Mouse (Mus musculus) kidney, postnatal 36 days (tissue): ENCODE data around the gene Rbm7.
"Not testable (repeated sequence)": the region's sequence is repeated elsewhere in the genome, so short reads cannot be mapped to it uniquely, and the experiment has no call there.

Experiments
- DNase-seq, 2 experiments: peaks; one replicate each; pipeline ENCODE4 v3.0.0; 2021 to 2022; ENCODE audit warnings: mixed read lengths in 2 of 2

The Rbm7 gene

DNA sequence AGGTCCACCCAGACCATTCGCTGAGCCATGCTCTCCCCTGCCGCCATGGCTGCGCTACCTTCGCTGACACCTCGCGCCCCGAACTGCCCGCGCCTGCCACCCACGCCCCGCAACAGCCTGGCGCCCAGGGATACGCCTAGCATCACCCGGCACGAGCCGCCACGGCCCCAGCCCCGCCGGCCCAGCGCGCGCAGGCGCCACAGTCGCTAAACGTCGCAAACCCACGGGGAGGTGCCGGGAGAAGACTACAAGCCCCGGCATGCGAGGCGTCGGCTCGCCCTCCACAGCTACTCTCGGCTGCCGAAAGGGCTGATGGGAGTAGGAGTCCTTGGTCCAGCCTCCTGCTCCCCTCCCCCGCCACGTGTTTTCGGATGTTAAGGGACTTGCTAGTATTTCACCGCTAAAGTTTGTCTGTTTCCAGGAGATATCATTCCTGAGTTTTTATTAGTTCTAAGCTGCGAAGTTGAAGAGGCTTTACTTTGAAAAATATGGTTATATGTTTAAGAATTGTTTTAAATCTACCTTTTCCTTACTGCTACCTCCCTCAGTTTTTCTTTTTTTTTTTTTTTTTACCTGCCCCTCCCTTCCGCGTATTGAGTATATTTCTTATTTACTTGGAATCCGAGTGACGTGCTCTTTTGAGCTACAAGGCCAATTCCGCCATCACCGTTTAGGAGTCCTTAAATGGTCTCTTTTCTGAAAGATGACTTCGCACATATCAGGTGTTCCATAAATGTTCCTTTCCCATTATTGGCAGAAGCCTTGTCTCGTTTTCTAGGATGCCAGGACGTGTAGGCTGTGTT is 14.5 kb downstream of the Rbm7 start, which contains the start of gene Rexo2:
TSS of gene Rexo2 (minus strand) at position 213 of the 803 bp plus-strand sequence.
- DNase-seq = peak; percentile 96 to 98

DNA sequence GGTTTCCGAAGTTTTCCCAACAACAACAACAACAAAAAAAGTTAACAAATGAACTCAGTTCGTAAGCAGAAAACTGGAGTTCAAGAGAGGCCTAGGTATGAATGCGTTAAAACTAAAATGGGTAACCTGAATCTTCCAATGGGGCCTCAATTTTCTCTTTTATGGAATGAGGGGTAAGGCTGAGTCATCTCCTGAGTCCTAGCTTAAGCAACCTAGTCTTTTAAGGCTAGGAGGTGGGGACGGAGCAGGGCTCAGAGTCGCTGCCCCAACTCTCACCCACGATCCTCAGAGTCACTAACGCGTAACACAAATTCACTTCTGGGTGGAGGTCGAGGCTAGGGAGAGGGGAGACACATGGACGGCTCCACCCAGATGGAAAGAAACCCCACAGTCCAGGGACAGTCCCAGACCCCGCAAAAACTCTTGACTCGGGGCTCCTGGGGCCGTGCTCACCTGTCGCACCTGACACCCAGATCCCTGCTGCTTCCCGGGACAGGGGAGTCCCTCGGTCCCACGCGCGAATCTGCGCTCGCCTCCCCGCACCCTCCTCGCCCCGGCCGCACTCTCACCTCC is 15.2 kb downstream of the Rbm7 start:
- DNase-seq = no peak

DNA sequence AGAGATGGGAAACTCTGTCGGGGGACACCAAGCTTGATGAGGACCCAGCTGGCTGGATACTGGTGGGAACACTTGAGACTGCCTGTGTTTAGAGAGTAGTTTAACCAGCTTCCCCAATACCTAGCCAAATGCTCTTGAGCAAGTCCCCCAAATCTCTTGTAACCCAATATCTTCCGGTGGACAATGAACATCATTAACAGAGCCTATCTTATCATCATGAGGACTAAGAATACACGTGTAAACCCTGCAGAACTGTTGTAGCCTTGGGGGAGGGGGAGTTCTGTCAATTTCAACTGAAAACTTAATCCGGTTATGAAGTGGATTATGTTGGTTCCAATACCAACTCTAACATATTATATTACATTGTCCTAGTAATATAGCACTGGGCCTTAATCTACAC is 16.3 kb downstream of the Rbm7 start:
- DNase-seq = no peak

DNA sequence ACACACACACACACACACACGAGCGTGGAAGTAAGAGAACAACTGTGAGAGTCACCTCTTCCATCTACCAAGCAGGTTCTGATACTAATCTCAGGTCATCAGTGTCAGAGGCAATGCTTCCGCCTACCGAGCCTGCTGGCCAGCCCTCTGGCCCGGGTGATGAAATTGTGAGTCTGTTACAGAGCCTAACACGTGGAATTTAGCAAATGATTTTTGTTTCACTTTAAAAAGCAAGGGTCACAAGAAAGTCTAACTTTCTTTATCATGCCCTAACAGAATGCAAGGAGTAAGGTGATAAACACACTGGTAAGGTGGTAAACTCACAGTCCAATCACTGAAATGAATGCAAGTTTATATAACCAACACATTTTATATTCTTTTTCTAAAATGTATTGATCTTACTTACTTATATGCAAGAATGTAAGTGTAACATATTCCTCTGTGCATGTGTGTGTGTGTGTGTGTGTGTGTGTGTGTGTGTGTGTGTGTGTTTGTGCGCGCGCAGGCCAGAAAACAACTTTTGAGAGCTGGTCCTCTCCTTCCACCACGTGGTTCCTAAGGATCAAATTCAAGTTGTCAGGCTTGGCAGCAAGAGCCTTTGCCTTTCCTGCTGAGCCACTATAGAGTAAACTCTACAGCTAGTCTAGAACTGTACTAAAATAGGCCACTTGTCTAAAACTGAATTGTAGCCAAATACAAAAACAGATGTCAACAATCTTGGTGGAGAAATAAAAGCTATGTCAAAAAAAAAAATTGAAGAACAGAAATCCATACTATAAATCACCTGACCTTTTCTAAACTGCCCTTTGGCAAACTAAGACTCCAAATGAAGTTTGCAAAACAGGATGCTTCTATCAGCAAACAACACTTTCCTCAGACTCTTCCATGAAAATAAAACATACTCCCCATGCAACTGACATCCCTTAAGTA is 18.6 kb downstream of the Rbm7 start:
- no peak for DNase-seq

DNA sequence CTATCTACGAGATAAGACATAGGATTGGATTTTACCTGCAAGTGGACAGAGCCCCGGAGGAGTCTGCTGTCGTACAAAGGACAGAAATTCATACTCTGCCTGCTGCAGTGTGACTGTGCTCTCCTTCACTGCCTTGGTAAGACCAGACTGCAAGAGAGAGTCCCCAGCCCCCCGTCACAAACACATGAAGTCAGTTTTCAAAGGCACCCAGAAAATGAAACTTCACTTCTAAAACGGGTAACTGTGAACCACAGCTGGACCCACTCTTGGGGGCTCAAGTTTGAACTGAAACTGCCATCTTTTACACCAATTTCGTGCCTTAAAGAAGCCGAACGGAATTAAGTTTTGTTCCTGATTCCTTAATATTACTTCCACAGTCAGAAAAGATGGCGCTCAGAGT is 20.7 kb downstream of the Rbm7 start:
- no peak for DNase-seq

DNA sequence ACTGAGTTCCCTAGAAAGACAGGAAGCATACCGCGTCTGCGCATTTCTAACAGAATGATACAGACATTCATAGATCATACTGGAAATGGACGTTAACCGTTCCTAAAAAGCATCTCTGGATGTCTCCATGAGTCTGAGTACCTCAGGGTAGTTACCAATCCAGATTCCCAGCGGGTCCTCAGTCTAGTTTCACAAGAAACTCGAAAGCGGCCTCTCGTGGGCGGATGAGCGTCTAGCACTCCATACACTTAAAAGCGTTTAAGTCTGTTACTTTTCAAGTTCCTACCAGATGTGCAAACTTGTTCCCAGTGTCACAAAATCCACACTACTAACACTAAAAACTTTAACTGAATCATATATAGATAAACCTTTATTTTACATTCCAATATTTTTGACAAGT is 22.0 kb downstream of the Rbm7 start:
- DNase-seq = no peak

DNA sequence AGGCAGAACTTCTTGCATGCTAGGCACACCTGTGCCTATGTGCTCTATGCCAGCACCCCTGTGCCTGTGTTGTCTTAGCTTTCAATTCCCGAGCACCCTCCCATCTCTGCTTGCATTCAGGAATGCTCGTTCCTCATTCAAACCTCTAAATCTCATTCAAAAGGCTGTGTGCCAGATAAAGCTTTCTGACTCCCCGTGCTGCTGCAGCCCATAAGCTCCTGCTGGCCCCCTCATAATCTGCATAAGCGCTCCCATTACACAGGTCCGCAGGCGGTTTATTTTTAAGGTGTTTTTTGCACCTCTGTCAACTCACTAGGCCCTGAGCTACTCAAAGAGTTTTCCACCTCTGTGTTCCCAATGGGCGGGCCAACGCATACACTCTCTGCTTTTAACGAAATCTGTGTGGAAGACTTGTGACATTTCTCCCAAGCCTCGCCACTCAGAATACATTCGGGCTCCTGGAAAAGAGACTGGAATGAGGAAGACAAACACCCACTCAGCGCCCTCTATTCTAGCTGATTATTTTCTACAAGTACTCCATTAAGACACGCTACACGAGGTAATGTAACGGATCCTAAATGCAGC is 22.6 kb downstream of the Rbm7 start:
- no peak for DNase-seq

DNA sequence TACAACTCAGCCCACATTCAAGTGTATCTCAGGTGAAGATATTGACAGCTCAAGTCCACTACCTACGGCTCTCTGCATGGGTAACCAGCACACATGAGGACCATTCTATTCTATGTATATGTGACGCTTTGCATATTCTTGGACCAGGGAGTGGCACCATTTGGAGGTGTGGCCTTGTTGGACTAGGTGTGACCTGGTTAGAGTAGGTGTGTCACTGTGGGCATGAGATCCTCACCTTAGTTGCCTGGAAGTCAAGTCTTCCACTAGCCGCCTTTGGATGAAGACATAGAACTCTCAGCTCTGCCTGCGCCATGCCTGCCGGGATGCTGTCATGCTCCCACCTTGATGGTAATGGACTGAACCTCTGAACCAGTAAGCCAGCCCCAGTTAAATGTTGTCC is 27.6 kb downstream of the Rbm7 start:
- DNase-seq = not testable (repeated sequence)

DNA sequence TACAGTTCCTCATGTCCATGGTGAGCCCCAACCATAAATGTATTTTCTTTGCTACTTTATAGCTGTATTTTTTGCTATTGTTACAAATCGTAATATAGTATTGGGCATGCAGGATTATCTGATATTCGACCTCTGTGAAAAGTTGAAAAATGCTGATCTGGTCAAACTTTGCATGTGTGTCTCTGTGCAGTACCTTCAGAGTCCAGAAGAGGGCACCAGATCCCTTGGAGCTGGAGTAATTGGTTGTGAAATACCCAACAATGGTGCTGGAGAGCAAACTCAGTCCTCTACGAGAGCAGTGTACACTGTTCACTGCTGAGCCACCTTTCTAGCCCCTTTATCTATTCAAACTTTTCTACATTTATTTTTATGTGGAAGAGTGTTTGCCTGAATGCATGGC is 28.3 kb downstream of the Rbm7 start:
- DNase-seq = peak; percentile 68 to 90

DNA sequence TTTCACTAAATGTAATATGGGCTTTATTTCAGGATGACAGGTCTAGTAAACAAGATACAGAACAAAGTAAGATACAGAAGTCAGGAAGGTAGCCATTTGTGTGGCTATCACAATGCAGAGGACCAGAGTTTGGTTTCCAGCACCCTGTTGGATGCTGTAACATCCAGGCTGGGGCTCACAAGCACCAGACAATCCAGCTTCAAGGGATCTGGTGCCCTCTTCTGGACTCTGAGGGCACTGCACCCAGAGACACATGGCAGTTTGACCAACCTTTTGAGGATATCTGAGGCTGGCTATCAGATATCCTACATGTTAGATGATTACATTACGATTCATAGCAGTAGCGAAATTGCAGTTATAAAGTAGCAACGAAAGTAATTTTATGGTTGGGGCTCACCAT is 29.4 kb downstream of the Rbm7 start:
- peak in 1 of 2 experiments; percentile 15 for DNase-seq

DNA sequence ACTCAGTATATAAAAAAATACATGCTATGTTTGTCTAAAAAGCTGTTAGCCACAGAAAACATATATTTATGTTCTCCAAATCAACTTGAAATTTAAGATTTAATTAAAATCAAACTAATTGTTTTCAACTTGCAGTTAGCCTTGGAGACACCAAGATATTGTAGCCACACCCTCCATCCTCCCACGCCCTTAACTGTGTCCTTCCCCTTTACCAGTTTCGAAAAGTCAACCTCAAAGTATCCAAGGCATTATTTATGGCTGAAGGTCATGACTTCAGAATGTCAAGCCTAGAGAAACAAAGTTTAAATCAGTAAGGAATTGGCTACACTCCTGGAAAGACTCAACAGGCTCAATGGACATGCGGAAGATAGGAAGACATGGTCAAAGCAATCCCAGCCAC is 33.6 kb downstream of the Rbm7 start:
- no peak for DNase-seq

DNA sequence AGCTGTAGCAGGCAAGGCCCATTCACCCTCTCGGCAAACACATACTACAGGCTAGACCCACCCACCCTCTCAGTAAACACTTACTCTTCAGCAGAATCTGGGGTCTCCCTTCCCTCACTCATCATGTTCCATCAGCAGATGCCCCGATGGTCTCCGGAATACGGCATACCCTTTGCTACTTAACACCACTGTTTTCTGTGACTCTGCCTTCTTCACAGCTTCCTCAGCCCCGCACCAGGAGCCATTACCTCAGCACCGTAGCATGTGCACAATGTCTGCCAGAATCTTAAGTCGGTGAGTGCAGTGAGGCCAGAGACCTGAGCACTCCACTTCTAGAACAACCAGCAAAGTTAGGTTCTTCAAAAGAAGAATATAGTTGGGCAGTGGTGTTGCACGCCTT is 34.4 kb downstream of the Rbm7 start:
- no peak for DNase-seq

DNA sequence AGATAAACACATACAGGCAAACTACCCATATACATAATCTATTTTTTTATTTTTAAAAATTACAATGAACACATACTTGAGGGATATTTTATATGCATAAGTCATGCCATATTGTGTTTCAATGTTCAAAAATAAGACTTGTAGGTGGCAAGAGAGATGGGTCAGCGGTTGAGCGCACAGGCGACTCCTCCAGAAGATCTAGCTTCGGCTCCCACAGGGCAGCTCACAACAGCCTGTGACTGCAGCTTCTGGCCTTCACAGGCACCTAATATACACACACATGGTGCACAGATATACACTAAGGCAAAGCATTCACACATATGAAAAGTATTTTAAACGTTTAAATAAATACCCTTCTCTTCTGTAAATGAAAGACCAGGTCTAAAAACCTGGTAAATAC is 35.7 kb downstream of the Rbm7 start:
- no peak for DNase-seq

DNA sequence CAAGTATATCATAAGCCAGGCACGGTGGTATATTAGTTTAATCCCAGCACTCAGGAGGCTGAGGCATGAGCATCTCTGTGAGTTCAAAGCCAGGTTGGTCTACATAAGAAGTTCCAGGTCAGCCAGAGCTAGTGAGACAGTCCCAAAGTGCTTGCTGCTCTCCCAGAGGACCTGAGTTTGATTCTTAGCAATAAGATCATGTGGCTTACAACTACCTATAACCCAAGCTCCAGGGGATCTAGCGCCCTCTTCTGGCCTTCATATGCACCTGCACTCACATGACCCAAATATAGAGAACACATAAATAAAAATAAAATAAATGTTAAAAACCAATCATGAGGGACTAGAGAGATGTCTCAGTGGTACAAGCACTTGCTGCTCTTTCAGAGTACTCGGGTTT is 36.2 kb downstream of the Rbm7 start:
- no peak for DNase-seq

DNA sequence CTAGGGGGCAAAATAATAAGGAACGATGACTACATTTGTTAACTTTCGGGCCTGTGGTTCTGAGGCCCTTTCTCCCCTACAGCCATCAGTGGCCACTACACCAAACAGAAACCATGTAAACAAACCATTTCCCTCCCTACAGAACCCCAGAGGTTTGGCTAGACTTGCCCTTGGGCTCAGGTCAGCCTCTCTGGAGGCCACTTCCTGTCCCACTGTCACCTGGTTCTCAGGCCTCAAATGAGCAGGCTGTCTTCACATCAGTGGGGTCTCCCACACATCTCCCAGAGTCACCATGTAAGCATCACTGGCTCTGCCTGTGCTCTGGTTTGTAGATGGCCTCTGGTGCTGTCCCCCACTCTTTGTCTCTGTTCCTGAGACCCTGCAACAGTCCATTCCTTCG is 39.1 kb downstream of the Rbm7 start:
- DNase-seq = no peak

DNA sequence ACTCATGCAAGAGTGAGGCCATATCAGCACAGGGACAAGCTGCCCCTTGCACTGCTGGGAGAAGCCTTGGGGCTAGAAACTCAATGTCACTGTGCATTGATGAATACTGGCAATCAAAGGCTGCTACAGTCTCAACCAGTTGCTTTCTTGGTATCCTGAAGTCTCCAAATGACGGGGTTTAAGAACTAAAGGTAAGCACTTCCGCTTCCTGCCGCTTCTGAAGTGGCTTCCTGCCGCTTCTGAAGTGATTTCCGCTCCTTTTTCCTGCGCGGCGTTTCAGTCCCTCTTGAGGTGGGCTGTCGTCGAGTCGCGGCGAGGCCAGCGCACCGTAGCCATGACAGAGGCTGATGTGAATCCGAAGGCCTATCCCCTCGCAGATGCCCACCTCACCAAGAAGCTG is 45.0 kb downstream of the Rbm7 start:
- DNase-seq = no peak

DNA sequence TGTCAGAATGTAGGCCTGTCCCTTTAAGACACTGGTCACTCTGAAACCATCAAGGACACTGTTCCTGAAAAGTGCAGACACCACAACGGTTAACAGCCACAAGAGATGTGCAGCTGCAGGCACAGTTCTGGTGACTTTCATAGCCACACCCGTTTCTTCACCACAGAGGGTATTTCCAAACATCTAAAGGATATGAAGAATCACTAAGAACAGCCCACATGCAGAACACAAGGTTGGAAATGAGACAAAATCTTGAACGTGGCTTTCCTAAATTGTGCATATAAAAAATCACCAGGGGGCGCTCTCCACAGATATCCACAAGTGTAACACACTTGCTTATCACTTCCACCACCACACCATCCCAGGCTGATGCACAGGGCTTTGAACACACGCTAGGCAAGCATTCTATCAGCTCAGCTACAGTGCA is 47.3 kb downstream of the Rbm7 start:
- peak; percentile 35 to 55 for DNase-seq

DNA sequence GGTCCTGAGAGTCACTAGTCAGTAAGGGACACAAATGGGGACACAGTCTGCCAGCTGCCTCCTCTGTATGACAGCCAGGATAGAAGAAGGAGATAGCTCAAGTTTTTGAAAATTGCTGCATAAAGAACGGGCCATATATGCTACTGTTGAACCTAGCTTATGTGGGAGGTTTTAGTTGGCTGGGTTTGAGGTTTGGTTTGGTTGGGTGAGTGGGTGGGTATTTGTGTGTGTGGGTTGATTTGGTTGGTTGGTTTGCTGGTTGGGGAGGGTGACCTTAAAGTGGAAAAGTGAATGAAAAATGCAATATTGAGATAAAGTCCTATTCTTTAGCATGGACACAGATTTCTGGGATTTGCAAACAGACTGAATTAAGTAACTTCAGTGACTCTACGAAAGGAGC is 50.3 kb downstream of the Rbm7 start:
- DNase-seq = no peak

DNA sequence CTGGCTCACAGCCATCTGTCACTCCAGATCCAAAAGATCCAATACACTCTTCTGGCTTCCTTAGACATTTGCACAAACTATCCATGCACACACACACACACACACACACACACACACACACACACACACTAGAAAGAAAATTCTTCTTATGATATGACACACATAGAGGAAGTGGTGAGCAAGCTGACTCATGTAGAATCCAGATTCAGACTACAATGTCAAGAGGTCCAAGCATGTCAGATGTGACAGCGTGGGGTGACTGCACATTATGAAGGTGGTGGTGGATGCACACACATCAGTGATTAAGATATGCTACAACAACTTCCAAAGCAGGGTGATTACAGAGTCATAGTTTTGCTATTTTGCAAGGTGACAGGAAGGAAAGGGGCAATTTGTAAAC is 51.2 kb downstream of the Rbm7 start:
- DNase-seq = no peak
